Mouse (Mus musculus) cerebellum, adult 2 months (tissue): ENCODE results near the gene Gzmm.

Source experiments
- CTCF ChIP-seq: fragments of 200-500 bp; IDR thresholded peaks from 2 replicates; pipeline ENCODE4 v1.5.1; 2011; ENCODE audit warnings: low read depth, mild to moderate bottlenecking, control low read depth, low read length, moderate library complexity, borderline replicate concordance; ENCODE audit not compliant: insufficient read depth
- POLR2A ChIP-seq: fragments of 200-500 bp; IDR thresholded peaks from 2 replicates; pipeline ENCODE4 v1.6.1; 2011; ENCODE audit warnings: low read length, control low read depth, borderline replicate concordance; ENCODE audit not compliant: insufficient read depth

DNA sequence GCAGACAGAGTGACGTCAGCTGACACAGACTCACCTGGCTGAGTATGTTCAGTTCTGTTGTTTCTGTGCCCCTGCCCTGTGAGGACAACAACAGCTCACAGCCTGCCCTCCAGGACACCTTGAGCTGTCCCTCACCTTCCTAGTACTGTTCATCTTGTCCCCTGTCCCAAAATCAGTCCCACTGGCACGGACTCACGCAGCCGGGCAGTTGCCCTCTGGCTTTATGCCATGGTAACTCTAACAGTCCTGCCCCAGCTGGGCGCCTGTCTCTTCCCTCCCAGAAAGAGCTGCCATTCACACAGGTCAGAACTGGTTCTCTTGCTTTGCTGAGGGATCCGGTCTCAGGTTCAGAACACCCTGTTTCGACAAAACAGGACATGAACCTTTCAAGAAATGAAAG lies 36.0 kb upstream of the Gzmm start:
- TF ChIP-seq POLR2A: no peak
- no peak for TF ChIP-seq CTCF
